Mouse (Mus musculus) liver, postnatal 0 days (tissue): Measurements from ENCODE around the gene Aldh6a1.
A peak's percentile ranks its signal among the peaks of the same experiment; 100 is the strongest.

ENCODE experiments used
- CTCF ChIP-seq: sonication (generic); IDR thresholded peaks from 2 replicates; pipeline ENCODE4 v1.5.1; 2016; ENCODE audit warnings: antibody characterized with exemption, low read depth
- EP300 ChIP-seq: IDR thresholded peaks from 2 replicates; pipeline ENCODE4 v1.6.1; 2016; ENCODE audit warnings: antibody characterized with exemption, low read depth, mild to moderate bottlenecking

- TF ChIP-seq CTCF: no peak
- TF ChIP-seq EP300: peak; percentile 18; the same call in 1 of the 2 replicates
These were observed 50.2 kb downstream of the Aldh6a1 start for GRCm38 (mm10) chr12:84400653-84401052.
